Mouse (Mus musculus) heart, embryonic 14.5 days (tissue): Measurements from ENCODE around the gene Glp2r. TPM values are rescaled to one million over a fixed set of nuclear protein-coding genes. Genes with fewer than 3 reads are reported as not detected.

ENCODE experiments used
- polyA plus RNA-seq: library from polyadenylated mRNA; unstranded; fragments of >200 nt; fragmentation: Nextera tagmentation; extraction: Ambion mirVana; gene quantifications from 2 replicates; pipeline ENCODE4 v1.2.1, GENCODE M21; 2014

Glp2r gene
- polyA plus RNA-seq, 1 experiment from 2014 or later, result not detected

Other genes starting within 250 kb of the Glp2r start
- not detected in 2 replicates for gene Rcvrn, start 75.8 kb downstream of the Glp2r start, polyA plus RNA-seq
- not detected in 2 replicates for gene Gsg1l2, start 3.5 kb upstream of the Glp2r start, polyA plus RNA-seq
- gene Dhrs7c, start 27.0 kb upstream of the Glp2r start, polyA plus RNA-seq, result 13.0 and 14.7 TPM in 2 replicates
- gene Usp43, start 151.0 kb upstream of the Glp2r start, polyA plus RNA-seq, result 0.93 and 1.2 TPM in 2 replicates
- not detected in 2 replicates for gene Cfap52, start 194.5 kb upstream of the Glp2r start, polyA plus RNA-seq
- gene Stx8, start 195.0 kb upstream of the Glp2r start, polyA plus RNA-seq, result 61.8 and 62.5 TPM in 2 replicates